Mouse (Mus musculus) adrenal gland (tissue): Measurements from ENCODE around the gene Gm3625.

ENCODE experiments used
- intact Hi-C: fragments of 180-260 bp; cut with DNase I; formaldehyde crosslinking; loops from one replicate; pipeline ENCODE4 v1.15.1; 2025
- long read RNA-seq, 2 experiments: library from polyadenylated mRNA; unstranded; transcript quantifications; one replicate each; pipeline ENCODE4 v2.0.0; 2020; ENCODE audit warnings: borderline replicate concordance in 1 of 2; ENCODE audit not compliant: insufficient replicate concordance in 1 of 2

Gm3625 gene
- long read RNA-seq, experiment 1, partial matches to known transcripts = 0 of 1 reads
- long read RNA-seq, experiment 1, other reads (novel, unspliced or antisense) = 0 of 1 reads
- long read RNA-seq, experiment 2 = 0 reads

DNA sequence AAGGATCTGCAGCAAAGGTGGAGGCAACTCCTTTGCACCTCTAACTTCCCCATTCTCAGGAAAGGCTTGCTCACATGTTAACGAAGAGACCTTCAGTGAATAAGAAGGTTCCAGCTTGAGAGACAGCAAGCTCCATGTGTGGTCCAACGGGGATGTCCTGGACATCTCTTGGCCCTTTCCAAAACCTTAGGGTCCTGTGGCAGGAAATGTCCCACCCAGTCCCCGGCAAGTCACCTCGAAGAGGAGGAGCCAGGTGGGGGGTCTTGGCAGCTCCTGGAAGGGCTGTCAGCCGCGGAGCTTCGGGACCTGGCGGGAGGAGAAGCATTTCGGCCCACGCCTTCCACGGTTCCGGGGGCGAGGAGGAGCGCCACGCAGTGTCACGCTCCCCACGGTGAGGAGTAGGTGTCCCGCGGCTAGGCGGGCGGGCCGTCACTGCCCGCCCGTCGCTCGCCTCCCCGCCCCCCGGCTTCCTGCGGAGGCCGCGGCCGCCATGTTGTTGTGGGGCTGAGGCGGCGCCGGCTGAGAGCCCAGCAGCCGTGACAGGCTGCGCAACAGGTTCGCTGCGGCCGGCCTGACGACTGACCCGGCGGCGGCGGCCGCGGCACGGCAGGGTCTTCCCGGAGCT, at the start of gene Gm3625, which contains the start of gene Itsn2:
Gm3625 (minus strand) TSS at position 387 of the 625 bp plus-strand sequence.
Itsn2 (plus strand) TSS at position 98 of the 625 bp plus-strand sequence.
- intact Hi-C loops = no loop called here

DNA sequence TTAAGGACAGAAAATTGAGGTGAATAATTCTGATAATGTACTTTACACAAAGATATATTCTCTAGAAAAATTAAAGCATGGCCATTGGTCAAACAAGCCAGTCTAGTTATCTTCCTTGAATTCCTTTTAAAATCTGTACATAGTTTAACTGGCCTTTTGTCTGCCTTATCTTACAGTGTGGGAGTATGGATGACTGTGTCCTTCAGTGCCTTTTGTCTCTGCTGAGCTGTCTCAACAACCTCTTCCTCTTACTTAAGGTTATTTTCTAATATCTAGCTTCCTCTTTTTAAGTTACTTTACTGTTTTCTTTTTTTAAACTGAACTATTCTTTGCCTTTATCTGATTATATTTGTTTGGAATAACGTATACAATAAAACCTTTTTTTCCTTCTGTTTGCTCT, 48.0 kb upstream of the Gm3625 start:
- intact Hi-C loops = no loop called here

DNA sequence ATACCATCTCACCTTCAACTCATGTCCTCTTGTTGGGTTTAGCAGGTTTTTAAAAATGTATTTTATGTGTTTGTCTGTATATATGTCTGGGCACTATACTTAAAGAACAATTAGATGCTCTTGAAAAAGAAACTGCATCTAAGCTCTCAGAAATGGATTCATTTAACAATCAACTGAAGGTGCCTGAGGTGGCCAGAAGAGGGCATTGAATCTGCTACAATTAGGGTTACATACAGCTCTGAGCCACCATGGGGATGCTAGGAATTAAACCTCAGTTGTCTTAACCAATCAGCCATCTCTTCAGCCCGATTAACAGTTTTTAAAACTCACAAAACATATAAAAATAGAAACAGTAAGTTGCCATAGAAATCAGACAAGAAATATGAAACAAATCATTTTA, 45.7 kb upstream of the Gm3625 start:
- intact Hi-C loops = loop anchor here (5.0 kb wide), 1 partner anchor 66 kb away; no protein-coding TSS in a partner anchor

DNA sequence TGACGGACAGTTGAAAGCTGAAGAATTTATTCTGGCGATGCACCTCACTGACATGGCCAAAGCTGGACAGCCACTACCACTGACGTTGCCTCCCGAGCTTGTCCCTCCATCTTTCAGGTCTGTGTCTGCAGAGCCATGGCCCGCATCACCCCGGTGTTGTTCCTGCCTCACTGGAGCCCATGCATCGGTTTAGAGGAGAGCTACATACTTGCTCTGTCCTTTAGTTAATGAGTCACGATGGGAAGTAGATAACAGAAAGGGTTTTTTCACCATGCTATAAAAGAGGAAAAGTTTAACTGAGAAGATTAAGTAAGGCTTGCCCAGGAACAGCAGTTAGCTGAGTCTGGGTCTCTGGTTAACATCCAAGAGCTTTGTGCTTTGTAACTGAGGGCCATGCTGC, 40.2 kb upstream of the Gm3625 start:
- intact Hi-C loops = no loop called here

DNA sequence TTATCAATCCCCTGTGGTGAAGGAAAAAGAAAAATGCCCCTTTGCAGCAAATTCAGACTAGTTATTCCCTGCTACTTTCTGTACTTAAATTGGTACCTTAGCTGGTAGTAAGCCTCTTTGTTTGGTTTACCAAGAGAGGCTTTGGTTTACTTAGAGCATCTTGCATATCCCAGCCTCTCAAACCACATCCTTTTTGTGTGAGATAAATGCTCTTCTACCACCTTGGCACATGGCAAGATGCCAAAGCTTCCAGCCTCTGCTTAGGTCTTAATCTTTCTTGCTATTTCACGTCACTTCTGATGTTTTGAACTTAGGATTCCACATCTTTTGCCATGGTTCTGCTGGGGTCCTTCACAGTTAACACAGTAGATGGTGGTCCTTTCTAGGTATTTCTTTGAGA, 31.5 kb upstream of the Gm3625 start:
- intact Hi-C loops = no loop called here

DNA sequence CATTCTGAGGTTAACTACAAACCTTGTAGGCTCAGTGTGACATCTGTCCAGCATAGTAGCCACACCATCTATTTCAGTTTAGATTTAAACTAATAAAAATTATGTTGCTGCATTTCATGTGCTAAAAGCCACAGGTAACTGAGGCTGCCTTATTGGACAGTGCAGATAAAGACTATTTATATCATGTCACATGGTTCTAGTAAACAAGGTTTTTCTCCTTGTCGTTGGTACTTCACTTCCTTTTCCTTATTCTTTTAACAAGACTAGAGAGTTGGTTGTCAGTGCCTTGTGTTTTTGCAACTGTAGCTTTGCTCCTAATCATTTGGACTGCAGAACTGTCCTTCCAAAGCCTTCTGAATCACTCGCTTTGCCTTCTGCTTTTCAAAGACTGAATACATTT, 22.0 kb upstream of the Gm3625 start:
- intact Hi-C loops = no loop called here

DNA sequence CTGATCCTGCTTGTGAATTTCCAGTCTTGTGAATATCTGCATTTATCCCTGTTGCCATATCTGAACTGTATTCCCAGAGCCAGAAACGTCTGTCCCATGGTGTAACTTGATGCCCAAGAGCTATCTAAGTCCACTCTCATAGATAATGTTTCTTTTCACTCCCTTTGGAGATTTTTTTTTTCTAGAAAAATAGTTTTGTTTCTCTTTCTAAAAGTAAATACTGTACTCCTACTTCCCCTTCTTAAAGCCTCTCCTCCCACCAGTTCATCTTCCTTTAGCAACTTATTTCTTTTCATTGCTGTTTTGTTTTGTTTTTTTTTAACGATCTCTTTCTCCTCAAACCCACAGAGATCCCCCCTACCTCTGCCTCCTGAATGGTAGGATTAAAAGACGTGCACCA, 13.9 kb upstream of the Gm3625 start:
- intact Hi-C loops = no loop called here

DNA sequence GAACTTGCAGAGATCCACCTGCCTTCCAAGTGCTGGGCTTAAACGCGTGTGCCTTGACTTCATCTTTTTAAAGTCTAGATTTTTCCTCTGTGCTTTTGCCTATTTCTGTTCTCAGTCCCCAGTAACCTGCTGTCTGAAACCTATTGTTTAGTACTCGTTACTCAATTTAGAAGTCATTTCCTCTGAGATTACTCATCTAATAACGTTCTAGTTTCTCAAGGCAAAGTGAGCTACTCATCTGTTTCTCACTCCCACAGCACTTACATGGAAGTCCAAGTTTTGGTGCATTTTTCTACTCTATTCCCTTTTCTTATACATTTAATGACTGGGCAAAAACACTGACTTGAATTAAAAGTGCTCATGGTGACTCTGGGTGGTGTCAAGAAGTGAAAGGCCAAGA, 7.0 kb upstream of the Gm3625 start:
- intact Hi-C loops = no loop called here

DNA sequence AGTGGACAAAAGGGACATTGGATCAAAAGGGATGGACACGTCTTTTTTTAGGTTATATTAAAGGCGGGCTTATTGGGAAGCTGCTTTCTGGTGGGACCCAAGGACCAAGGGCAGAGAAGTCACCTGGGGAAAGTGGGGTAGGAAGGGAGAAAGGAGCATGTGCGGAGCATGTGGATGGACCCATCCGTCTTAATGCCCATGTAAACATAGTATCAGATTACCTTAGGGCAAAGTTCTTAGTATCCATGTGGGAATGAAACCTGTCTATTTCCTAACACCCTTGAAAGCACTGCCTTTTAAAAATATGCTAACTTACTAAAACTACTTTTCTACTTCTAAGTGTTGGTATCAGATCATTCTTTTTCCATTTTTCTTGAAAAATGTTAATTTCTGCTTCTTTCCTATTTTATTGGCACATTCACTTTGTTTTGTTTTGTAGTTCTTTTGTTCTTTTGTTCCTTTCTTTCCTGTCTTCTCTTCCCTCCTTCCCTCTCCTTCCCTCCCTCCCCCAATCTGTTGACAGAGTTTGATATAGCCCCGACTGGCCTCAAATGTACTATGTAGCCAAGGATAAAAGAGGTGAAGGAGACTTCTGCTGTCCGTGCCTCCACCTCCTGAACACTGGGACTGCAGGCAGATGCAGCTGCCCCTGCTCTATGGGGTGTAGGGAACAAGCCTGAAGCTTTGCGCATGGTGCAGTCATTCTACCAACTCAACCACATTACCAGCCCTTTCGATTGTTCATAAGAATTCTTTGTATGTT, 6.1 kb upstream of the Gm3625 start:
- intact Hi-C loops = no loop called here

DNA sequence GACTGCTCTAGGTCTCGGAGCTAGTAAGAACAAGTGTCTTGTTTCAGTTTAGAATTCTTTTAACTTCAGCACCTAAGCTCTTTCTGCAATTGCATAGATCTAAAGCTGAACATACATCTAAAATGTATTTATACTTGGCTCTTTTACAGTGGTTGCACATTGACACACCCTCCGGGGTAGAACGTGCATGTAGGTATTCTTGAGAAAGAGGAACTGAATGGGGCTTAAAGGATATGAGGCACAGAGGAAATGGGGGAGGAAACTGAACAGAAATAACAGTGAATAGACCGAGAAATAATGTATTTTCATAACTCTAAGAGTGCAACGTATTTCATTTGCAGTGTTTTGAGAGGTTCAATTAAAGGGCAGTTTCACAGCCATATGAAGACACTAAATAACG, 2.3 kb upstream of the Gm3625 start:
- intact Hi-C loops = no loop called here

DNA sequence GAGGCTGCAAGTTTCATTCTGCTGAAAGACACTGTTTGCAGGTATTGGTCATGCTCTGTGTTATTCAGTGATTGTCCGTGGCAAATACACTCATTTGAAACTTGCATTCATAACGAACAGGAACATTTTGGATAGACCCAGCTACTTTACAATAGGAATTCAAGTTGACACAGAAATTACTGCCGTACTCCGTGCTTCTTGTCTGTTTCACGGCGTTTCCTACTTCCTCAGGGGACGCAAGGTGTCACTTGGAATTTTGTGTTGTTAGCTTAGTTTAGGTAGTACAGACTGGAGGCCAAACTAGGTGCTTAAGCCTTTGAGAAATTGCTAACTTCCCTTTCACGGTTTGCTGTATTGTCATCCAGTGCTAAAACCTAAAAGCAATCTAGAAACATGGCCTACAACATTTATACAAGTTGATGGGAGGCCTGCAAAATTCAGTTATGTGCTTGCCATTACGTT, 1.2 kb upstream of the Gm3625 start:
- intact Hi-C loops = no loop called here

DNA sequence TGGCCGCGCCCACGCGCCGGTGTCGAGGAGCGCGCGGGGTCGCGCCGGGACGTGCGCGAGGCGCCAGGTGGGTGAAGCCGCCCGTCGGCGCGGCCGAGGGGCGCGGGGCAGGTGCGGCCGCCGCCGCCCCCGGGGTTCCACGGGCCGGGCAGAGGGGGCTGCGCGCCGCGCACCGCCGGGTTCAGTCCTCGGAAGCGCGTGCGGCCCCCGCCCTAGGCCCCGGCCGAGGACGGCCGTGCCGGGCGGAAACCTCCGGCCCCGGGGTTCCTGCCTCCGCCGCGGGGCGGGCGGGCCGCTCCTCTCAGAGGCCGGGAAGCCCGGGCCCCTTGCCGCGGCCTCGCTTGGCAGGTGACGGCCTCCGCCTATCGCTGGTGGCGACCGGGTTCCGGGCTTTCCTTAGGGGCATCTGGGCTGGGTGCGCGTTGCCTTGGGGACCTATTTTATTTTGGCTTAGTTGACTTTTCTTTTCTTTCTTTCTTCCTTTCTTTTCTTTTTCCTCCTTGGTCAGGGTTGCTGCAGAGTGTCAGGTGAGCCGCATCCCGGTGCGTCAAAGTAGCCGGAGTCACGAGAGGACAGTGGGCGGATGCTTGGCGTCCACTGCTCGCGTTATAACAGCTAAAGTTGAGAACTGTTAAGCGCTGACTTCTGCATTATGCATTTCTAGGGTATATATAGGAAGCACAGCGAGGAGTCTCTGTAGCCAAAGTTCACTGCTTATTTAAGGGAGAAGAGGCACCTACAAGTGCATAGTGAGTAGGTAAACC, 621 bp upstream of the Gm3625 start:
- intact Hi-C loops = no loop called here

DNA sequence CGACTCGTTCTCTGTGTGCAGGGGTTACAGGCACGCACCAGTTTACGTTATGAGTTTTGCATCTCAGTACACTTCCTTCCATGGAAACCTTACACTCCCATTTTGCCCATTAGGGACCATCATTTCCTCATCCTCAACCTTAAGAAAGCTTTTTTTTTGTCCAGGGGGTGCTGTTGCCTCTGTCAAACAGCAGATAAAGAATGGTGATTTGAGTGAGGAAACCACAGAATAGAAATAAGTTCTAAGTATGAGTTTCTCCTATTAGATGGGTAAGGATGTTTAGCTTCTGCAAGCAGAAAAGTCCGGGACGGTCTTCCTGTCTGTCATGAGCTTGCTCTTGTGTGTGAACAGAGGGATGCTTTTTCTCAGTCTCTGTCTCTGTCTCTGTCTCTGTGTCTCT, 702 bp downstream of the Gm3625 start:
- intact Hi-C loops = no loop called here

DNA sequence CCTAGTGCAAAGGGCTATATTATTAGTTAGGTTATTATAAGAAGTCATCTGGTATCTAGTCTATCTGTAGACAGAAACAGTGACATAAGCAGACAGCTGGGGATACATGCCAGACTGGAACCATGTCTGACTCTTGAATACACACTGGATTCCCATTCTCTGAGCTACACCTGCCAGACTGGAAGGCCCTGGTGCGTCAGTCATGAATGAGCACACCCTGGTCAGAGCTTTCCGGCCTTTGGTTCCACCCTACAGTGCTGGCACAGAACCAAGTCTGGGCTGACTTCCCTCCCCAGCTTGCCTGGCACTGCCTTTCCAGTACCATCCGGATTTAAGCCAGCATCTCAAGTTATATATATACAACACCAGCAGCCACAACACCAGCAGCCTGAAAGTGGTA, 4.1 kb downstream of the Gm3625 start:
- intact Hi-C loops = no loop called here

DNA sequence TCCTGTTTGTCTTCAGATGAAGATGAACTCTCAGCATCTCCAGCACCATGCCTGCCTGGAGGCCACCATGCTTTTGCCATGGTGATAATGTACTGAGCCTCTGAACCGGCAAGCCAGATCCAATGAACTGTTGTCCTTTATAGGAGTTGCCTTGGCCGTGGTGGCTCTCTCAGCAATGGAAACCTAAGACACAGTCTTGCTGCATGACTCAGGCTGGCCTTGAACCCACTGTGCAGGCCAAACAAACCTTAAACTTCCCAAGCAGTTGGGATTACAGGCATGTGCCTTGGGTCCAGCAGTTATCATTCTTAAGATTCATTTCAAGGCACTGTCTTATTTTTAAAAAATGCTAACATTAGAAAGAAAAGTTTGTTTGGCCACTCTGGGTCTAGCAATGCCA, 4.9 kb downstream of the Gm3625 start:
- intact Hi-C loops = no loop called here

DNA sequence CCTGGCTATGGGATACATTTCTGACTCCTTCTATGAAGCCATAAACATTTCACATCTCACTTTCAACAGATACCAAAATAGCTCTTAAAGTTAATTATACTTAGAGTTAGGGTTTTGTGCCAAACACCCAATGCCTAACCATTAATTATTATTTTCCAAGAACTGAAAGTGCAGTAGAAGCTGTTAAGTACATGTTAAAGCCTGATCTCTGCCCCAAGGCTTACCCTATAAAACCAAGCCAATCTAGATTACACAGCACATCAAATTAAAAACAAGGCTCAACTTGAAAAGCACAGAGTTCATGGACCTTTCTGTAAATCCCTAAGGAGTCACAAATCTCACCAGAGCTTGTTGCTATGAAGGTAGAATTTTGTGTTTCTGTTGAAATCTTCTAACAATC, 10.4 kb downstream of the Gm3625 start:
- intact Hi-C loops = no loop called here

DNA sequence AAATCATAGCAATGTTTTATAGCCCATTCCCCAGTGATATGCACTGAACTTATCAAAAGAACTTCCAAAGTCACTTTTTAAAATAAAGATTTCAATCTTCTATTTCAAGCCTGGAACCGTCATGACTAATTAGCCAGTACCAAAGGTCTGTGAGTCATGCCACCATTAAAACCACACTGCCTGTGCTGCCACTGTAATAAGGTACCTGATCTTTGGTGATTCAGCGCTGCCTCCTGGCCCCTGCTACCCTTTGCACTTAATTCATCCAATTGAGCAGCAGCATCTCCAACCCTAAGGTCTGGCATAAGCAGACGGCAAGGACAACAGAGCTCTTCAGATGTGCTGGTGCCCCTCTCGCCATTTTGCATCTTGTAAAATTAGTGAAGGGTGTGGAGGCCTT, 18.7 kb downstream of the Gm3625 start:
- intact Hi-C loops = loop anchor here (5.0 kb wide), 1 partner anchor 63 kb away; no protein-coding TSS in a partner anchor

DNA sequence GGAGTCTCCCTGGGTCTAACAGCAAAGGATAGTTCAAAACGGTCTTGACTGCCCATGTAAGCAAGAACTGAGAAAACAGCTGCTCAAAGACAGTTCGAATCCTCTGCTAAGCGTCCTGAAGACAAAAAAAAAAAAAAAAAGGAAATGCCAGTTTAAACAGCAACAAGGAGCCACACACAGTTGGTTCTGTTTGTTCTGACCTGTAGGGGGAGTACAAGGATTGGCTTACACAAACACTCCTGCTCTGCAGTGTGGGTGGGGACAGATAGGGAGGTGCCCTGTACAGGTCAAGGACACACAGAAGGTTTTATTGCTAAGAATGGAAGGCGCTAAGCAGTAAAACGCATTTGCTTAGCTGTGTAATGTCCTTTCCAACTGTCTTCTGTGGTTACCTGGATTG, 20.9 kb downstream of the Gm3625 start:
- intact Hi-C loops = loop anchor here (5.0 kb wide), 1 partner anchor 65 kb away; no protein-coding TSS in a partner anchor

DNA sequence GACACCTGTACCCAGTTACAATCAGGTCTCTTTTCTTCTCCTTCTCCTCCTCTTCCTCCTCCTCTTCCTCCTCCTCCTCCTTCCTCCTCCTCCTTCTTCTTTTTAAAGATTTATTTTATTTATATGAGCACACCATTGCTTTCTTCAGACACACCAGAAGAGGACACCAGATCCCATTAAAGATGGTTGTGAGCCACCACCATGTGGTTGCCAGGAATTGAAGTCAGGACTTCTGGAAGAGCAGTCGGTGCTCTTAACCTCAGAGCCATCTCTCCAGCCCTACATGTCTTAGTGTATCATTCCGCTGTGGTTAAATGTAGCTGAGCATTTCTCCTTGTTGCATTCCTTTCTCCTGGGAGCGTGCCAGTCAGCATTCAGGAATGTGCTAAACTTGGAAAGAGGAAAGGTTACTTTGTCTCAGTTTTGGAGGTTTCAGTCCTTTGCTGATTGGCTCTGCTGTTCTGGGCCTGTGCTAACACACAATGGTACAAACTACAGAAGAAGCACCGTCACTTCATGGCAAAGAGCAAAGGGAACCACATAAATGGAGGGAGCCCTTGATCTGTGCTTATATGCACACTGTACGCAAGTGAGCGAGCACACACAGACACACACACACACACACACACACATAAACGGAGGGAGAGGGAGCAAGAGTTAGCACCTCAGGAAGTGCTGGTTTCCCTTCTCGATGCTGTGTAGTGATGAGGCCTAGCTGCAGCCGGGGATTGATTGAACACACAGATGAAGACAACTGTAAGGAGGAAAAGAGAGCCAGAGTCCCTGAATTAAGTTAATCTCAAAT, 34.0 kb downstream of the Gm3625 start:
- intact Hi-C loops = no loop called here

DNA sequence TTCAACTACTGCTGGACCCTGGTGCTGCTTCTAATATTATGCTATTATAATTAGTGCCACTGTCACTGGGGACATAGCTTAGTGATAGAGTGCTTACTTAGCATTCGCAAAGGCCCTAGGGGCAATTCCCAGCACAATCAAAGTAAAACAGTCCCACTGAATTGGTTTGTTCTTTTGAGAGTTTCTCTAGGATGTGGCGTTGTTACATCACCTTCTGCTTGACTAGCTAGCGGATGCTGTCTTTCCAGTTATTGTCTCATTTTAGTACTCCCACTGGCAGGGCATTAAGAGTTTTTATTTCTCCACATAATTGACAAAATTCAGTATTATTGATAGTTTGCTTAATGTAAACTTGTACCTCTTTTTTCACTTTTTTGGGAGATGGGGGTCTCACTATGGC, 34.7 kb downstream of the Gm3625 start:
- intact Hi-C loops = no loop called here

DNA sequence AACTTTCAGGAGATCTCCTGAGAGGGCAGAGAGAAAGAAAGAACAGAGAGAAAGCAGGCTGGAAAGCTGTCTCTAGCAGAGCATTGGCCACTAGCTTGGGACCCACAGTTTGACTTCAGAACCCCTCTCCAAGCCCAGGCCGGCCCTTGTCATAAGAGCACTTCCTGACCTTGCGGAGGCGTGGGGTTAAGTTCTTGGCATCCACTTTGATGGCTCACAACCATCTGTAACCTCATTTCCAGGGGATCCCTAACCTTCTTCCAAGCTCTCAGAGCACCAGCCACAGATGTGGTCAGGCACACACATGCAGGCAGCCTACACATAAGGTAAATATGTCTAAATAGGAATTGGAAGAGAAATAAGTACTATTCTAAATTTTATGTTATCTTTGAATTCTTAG, 35.3 kb downstream of the Gm3625 start:
- intact Hi-C loops = no loop called here
